Mouse (Mus musculus) small intestine, adult 2 months (tissue): ENCODE measurements around the gene Tfrc.

ENCODE experiments used
- CTCF ChIP-seq: fragments of 200-500 bp; IDR thresholded peaks from 2 replicates; pipeline ENCODE4 v1.5.1; 2012; ENCODE audit warnings: low read depth, mild to moderate bottlenecking, control low read depth, inconsistent platforms, low read length, moderate library complexity, mixed read lengths; ENCODE audit not compliant: insufficient replicate concordance, insufficient read length; ENCODE audit errors: extremely low read depth
- POLR2A ChIP-seq: fragments of 200-500 bp; IDR thresholded peaks from 2 replicates; pipeline ENCODE4 v1.6.1; 2012; ENCODE audit warnings: low read depth, mild to moderate bottlenecking, control low read depth, inconsistent platforms, low read length, moderate library complexity

DNA sequence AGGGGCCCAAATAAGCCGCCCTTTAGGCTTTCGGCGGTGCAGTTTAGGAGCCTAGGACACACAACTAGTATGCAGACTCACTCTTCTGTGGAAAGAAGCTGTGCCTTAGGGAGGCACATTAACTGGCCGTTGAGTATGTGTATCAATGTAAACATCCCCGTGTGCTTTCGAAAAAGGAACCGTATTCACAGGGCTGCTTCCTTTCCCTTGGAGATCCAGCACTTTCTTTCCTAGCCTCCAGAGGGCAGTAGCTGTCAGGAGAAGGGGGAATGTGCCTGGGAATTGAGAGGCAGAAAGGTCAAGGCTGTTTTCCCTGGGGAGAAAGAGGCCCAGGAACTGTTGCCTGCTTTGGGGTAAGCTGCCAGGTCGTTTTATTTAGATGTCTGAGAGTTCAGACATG lies 50.7 kb downstream of the Tfrc start:
- peak; percentile 91; the same call in 1 of the 2 replicates for TF ChIP-seq CTCF
- no peak for TF ChIP-seq POLR2A
